Mouse (Mus musculus): ENCODE data around the gene Galc. TPM values are rescaled to one million over a fixed set of nuclear protein-coding genes. Genes with fewer than 3 reads are reported as not detected.

Galc gene
- total RNA-seq, 1 experiment from 2014 or later: 6.3 TPM

- no peak for ATAC-seq (replicated peaks; ENCODE audit: low read depth, poor library complexity, severe bottlenecking)
Measured at GRCm38 (mm10) chr12:98258371-98258844, 851 bp downstream of the Galc start.

DNA sequence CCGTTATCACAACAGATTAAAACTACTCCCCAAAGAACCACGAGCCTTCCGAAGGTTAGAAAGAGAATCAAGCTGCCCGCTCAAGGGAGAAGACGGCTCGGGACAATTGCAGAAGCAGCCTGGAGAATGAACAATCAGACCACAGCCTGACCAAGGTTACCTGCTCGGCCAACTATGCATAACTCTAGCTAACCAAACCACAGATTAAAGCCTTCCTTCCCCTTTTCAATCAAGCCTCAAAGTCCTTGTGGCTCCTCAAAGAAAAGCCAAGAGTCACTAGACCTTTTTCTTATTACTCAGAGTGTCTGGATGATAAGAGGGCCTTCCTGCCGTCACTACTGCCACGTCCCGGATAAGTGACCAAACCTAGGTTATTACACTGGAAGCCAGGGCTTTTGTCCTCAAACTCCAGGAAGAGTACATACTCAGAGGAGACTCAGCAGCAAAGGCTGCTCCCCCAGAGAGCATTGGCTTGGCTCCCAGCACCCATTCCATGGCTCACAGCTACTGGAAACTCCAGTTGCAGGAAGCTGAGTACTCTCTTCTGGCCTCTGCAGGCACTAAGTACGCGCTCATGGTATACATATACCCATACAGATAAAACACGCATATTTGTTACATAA, 3.8 kb downstream of the Galc start:
- peak; percentile 80 for ATAC-seq (replicated peaks; ENCODE audit: low read depth, poor library complexity, severe bottlenecking)

DNA sequence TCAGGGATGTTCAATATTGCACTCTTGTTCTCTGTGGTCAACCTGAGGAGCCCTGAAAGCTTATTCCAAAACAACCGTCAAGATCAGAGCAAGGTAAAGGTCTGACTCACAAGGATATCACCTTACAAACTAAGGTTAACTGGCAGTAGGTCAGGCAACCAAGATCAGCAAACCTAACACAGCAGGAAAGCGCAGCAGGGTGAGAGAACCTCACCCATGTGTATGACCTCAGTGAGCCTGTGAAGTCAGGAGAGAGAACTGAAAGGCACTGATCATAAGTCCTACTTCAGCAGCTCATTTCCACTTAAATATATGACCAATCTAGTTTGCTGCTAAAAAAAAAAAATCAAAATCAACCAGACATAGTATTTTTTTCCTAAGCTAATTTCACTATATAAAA, 6.8 kb downstream of the Galc start:
- no peak for ATAC-seq (replicated peaks; ENCODE audit: low read depth, poor library complexity, severe bottlenecking)

GRCm38 (mm10) chr12:98250327-98250726, 8.9 kb downstream of the Galc start:
- no peak for ATAC-seq (replicated peaks; ENCODE audit: low read depth, poor library complexity, severe bottlenecking)

- no peak for ATAC-seq (replicated peaks; ENCODE audit: low read depth, poor library complexity, severe bottlenecking)
Measured at GRCm38 (mm10) chr12:98249671-98250070, 9.6 kb downstream of the Galc start.

GRCm38 (mm10) chr12:98246835-98247234, 12.4 kb downstream of the Galc start:
- ATAC-seq (replicated peaks; ENCODE audit: low read depth, poor library complexity, severe bottlenecking): peak; percentile 89

DNA sequence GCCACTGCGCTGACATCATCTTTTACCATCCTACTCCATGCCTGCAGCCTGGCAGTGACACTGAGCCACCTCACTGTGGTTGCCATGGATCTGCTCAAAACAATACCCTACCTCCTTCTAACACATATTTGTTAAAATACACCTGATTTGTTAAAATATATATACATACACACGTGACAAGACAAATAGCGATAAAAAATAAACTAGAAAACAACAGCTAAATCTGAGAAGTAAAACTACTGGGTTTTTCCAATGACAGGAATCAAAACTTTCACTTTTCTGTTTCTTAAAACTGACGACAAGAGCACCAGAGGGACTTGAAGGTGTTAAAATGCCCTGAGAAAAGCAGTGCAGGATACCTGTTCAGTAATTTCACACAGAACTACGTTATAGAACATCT, 14.4 kb downstream of the Galc start:
- ATAC-seq (replicated peaks; ENCODE audit: low read depth, poor library complexity, severe bottlenecking): no peak

DNA sequence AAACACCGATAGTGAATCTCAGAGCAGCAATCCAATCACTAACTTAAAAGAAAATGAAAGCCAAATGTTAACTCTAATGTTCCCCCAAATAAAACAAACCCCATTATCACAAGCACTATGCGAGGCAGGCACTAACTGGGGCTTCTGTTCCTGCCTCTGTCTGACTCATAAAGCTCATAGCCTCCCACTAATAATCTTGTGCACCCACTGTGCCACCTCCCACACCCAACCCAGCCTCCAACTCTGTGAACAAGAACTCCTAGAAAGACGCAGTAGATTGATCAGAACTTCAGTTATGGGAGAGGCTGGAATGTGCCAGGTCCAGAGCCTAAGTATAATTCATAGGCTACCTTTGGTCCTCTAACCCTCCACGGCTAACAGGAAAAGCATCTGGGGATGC, 15.1 kb downstream of the Galc start:
- ATAC-seq (replicated peaks; ENCODE audit: low read depth, poor library complexity, severe bottlenecking): no peak

GRCm38 (mm10) chr12:98238478-98238877, 20.8 kb downstream of the Galc start:
- 0 out of 2 replicates have a peak, but pooled peaks have one; percentile 45 for ATAC-seq (replicated peaks; ENCODE audit: low read depth, poor library complexity, severe bottlenecking)

- ATAC-seq (replicated peaks; ENCODE audit: low read depth, poor library complexity, severe bottlenecking): no peak
Measured at GRCm38 (mm10) chr12:98227037-98227436, 32.2 kb downstream of the Galc start.

- 0 out of 2 replicates have a peak, but pooled peaks have one; percentile 54 for ATAC-seq (replicated peaks; ENCODE audit: low read depth, poor library complexity, severe bottlenecking)
Measured at GRCm38 (mm10) chr12:98223286-98223685, 36.0 kb downstream of the Galc start.

DNA sequence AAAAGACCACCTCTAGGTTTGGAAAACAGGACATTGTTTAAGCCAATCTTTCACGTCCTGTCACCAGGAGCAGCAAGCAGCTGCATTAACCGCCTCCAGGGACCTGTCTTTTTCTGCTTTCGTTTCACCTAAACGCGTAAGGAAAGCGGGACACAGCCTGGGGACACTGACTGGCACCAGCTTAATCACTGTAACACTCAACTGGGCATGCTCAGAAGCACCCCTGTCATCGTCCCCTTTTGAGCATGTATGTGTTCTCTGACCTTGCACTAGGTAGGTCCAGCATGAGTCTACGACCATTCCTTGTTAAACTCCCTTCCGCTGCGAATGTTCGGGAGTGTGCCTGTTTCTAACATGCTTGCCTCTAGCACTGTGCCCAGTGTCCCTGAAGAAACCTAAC, 42.8 kb downstream of the Galc start:
- ATAC-seq (replicated peaks; ENCODE audit: low read depth, poor library complexity, severe bottlenecking): no peak

DNA sequence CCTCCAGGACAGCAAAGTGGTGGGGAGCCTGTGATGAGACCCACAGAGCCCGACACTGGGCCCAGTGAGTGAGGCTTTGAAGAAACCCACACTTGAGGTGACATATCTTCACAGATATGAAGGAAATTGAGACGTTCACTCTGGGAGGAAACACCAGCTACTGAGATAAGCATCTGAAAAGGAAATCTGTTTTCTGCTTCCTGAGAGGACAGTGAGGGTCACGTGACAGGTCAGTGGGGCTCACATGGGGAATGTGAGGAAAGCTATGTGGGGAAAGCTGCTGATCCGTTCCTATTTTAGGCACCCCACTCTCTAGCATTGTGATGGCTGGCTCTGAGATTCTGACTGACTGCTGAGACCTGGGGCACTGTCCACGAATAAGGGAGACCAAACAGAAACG, 43.7 kb downstream of the Galc start:
- peak; percentile 70 for ATAC-seq (replicated peaks; ENCODE audit: low read depth, poor library complexity, severe bottlenecking)

DNA sequence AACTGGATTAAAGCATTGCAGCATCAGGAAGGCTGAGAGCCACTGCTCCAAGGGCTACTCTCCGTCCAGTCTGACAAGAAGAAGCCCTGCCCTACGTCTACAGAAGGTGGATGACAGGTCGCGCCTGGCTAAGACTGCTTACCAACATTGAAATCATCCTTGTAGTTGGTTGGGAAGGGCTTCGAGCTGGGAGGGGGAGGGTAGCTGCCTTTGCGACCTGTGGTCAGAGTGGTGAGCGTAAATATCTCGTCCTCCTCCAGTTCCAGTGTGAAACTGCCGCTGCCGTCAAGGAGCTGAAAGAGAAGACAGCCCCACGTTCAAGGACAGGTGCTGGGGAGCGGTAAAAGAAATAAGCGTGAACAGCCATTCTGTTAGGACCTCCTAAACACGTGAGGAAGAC, 45.1 kb downstream of the Galc start:
- 0 out of 2 replicates have a peak, but pooled peaks have one; percentile 3 for ATAC-seq (replicated peaks; ENCODE audit: low read depth, poor library complexity, severe bottlenecking)

DNA sequence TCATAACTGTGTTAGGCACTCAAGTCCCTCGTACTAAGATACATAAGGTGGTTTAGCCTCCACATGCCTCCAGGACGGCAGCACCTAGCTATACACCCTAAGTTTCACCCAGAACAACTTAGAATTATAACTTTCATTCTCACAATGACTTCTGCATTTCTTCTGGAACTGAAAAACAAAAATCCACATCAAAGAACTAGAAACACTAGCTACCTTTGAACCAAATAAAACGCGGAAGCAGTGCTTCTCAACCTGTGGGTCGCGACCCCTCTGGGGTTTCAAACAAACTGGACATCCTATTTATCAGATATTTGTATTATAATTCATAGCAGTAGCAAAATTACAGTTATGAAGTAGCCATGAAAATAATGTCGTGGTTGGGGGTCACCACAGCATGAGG, 45.5 kb downstream of the Galc start:
- no peak for ATAC-seq (replicated peaks; ENCODE audit: low read depth, poor library complexity, severe bottlenecking)

- no peak for ATAC-seq (replicated peaks; ENCODE audit: low read depth, poor library complexity, severe bottlenecking)
Measured at GRCm38 (mm10) chr12:98213332-98213731, 45.9 kb downstream of the Galc start.

- ATAC-seq (replicated peaks; ENCODE audit: low read depth, poor library complexity, severe bottlenecking): peak; percentile 51
Measured at GRCm38 (mm10) chr12:98212457-98213175, 46.6 kb downstream of the Galc start.

DNA sequence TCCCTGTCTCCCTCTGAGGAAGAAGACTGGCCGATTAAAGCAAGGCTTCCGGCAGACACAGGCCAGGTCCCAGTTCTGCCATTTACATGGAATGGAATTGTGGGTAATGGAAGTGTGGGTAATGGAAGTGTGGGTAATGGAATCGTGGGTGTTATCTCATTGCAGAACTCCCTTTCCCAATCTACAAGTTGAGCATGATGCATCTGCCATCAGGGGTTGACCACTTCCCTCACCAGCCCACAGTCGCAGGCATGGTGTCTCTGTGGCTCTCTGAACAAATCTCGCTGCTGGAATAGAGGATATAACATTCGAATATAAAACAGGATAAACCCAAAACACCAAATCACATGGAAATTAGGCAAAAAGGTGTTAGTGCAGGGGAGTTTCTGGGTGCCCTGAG, 48.8 kb downstream of the Galc start:
- peak; percentile 76 for ATAC-seq (replicated peaks; ENCODE audit: low read depth, poor library complexity, severe bottlenecking)

DNA sequence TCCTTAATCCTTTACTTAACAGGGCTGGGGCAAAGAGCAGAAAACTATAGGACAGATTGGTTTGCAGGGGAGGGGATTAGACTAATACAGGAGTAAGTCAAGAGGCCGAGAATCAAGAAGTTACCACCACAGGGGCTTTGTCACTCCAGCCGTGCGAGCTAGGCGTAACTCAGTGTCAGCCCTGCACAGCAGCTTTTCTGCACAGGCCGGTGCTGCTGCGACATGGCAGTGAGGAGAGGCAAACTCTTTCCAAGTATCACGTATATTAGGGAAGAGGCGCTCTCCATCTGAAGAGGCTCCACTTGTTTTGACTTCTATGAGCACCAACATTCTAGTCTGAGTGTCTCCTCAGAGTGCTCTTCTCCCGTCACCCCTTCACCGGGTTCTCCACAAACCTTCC, 51.2 kb downstream of the Galc start:
- ATAC-seq (replicated peaks; ENCODE audit: low read depth, poor library complexity, severe bottlenecking): no peak

- no peak for ATAC-seq (replicated peaks; ENCODE audit: low read depth, poor library complexity, severe bottlenecking)
Measured at GRCm38 (mm10) chr12:98205450-98206051, 53.7 kb downstream of the Galc start.

- no peak for ATAC-seq (replicated peaks; ENCODE audit: low read depth, poor library complexity, severe bottlenecking)
Measured at GRCm38 (mm10) chr12:98197401-98197800, 61.9 kb downstream of the Galc start.
